Mouse (Mus musculus): ENCODE data around the gene Kptn.

DNA sequence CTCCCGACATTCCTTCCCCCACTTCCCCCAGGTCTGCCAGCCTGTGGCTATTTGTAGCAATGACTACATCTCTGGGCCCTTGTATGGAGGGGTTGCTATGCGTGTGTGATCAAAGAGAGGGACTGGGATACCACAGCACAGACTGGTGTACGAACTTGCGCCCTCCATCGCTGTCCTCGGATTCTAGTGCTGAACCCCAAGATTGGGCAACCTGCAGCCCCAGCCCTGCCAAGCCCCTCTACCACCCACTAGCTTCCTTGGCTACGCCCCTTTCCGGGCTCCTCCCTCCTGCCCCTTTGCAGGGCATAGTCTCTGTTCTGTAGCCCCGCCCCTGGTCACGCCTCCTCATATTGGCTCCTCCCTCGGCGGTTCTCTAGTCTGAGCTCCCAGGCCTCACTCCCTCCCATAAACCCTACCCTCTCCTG lies 9.7 kb downstream of the Kptn start, which contains the start of gene Slc8a2:
- TF ChIP-seq CTCF (conservative IDR thresholded peaks at IDR 0.05; ENCODE audit: low read length) = no peak
- TF ChIP-seq POU5F1 (IDR thresholded peaks at IDR 0.05; ENCODE audit: borderline replicate concordance, low read length) = no peak
- no peak for TF ChIP-seq NANOG (IDR thresholded peaks at IDR 0.05; ENCODE audit: borderline replicate concordance, low read length)

All from E14TG2a.4 (cell line).